Mouse (Mus musculus) heart, adult 2 months (tissue): ENCODE results near the gene Gcc1. TPM values are rescaled to one million over a fixed set of nuclear protein-coding genes. Genes with fewer than 3 reads are reported as not detected.

ENCODE experiments used
- DNase-seq, 2 experiments: peaks; one replicate each; pipeline ENCODE4 v3.0.0; 2021
- H3K27ac ChIP-seq: fragments of 200-600 bp; 2 replicates; pipeline ENCODE4 v1.8.1; 2022
- H3K27me3 ChIP-seq: fragments of 200-500 bp; 2 replicates; pipeline ENCODE4 v1.6.1; 2012; ENCODE audit warnings: mild to moderate bottlenecking, low read length, inconsistent platforms, mixed read lengths; ENCODE audit not compliant: control insufficient read depth, insufficient read depth
- H3K36me3 ChIP-seq: fragments of 200-500 bp; 2 replicates; pipeline ENCODE4 v1.6.1; 2012; ENCODE audit warnings: low read length, inconsistent platforms; ENCODE audit not compliant: control insufficient read depth, insufficient read depth
- H3K4me1 ChIP-seq: fragments of 200-500 bp; 2 replicates; pipeline ENCODE4 v1.6.1; 2011; ENCODE audit warnings: low read length; ENCODE audit not compliant: control insufficient read depth, insufficient read depth
- H3K4me3 ChIP-seq: fragments of 200-600 bp; 2 replicates; pipeline ENCODE4 v1.8.1; 2022
- H3K79me2 ChIP-seq: fragments of 200-500 bp; replicated peaks from 2 replicates; pipeline ENCODE4 v1.6.1; 2012; ENCODE audit warnings: mild to moderate bottlenecking, inconsistent platforms, low read length, moderate library complexity, mixed read lengths; ENCODE audit not compliant: control insufficient read depth, insufficient read depth
- H3K9ac ChIP-seq: fragments of 200-500 bp; 2 replicates; pipeline ENCODE4 v1.6.1; 2012; ENCODE audit warnings: low read depth, mild to moderate bottlenecking, control low read depth, inconsistent platforms, low read length, mixed read lengths
- CTCF ChIP-seq: fragments of 200-600 bp; IDR thresholded peaks from 2 replicates; pipeline ENCODE4 v1.8.1; 2022; ENCODE audit warnings: antibody characterized with exemption, mild to moderate bottlenecking, moderate library complexity
- EP300 ChIP-seq: fragments of 200-500 bp; IDR thresholded peaks from 2 replicates; pipeline ENCODE4 v1.6.1; 2011; ENCODE audit warnings: low read depth, low read length, control low read depth; ENCODE audit not compliant: insufficient read depth
- POLR2A ChIP-seq: fragments of 200-500 bp; IDR thresholded peaks from 2 replicates; pipeline ENCODE4 v1.6.1; 2011; ENCODE audit warnings: mild to moderate bottlenecking, low read depth, low read length, control low read depth; ENCODE audit not compliant: insufficient read depth
- WGBS: fragments of 180-500 bp; shearing (Covaris S2); methylation state at CpG from one replicate; pipeline ENCODE4 v1.1.7; 2018; 5-methylcytosine and 5-hydroxymethylcytosine counted together
- intact Hi-C: fragments of 180-260 bp; cut with DNase I; formaldehyde crosslinking; loops from one replicate; pipeline ENCODE4 v1.15.1; 2025
- polyA plus RNA-seq: library from polyadenylated mRNA; depleted of rRNA; stranded (reverse); fragments of >200 nt; gene quantifications from 2 replicates; pipeline ENCODE4 v1.2.3, GENCODE M21; 2012; rRNA removed
- total RNA-seq, 2 experiments: library from RNA; stranded (reverse); gene quantifications; 2 replicates each; pipeline ENCODE4 v1.2.3; 2021

Gcc1 gene
- total and polyA plus RNA-seq, 3 experiments = 3.2 to 9.8 (median 8.4) TPM

- DNase-seq = no peak
- no peak overlapping the region for H3K4me3 ChIP-seq
- no peak overlapping the region for H3K9ac ChIP-seq
- H3K36me3 ChIP-seq = no peaks in the 10 kb centered on the region
- H3K27me3 ChIP-seq = no peaks in the 10 kb centered on the region
- H3K27ac ChIP-seq = no peak overlapping the region
- WGBS = 61% methylated on average over 3 of the region's 3 CpGs
- intact Hi-C loops = no loop called here
- H3K79me2 ChIP-seq = no peaks in the 10 kb centered on the region
- no peaks in the 10 kb centered on the region for H3K4me1 ChIP-seq
- TF ChIP-seq CTCF (no peak), EP300 (no peak), POLR2A (no peak)
Measured at GRCm38 (mm10) chr6:28385169-28385568, 43.0 kb downstream of the Gcc1 start.

- 51% methylated on average over 4 of the region's 4 CpGs for WGBS
- H3K4me1 ChIP-seq = no peaks in the 10 kb centered on the region
- H3K27me3 ChIP-seq = no peaks in the 10 kb centered on the region
- TF ChIP-seq CTCF (no peak), POLR2A (no peak), EP300 (no peak)
- no peak for DNase-seq
- H3K9ac ChIP-seq = no peak overlapping the region
- no peaks in the 10 kb centered on the region for H3K79me2 ChIP-seq
- intact Hi-C loops = no loop called here
- H3K27ac ChIP-seq = no peak overlapping the region
- H3K4me3 ChIP-seq = no peak overlapping the region
- no peaks in the 10 kb centered on the region for H3K36me3 ChIP-seq
Measured at GRCm38 (mm10) chr6:28381983-28382382, 46.2 kb downstream of the Gcc1 start.

- no peaks in the 10 kb centered on the region for H3K4me1 ChIP-seq
Measured at GRCm38 (mm10) chr6:28369966-28370683, 58.1 kb downstream of the Gcc1 start.

GRCm38 (mm10) chr6:28367575-28367974, 60.6 kb downstream of the Gcc1 start:
- H3K4me1 ChIP-seq = no peaks in the 10 kb centered on the region
- H3K36me3 ChIP-seq = no peaks in the 10 kb centered on the region
- TF ChIP-seq CTCF (no peak), EP300 (no peak), POLR2A (no peak)
- H3K27ac ChIP-seq = no peak overlapping the region
- no peak overlapping the region for H3K9ac ChIP-seq
- no peaks in the 10 kb centered on the region for H3K79me2 ChIP-seq
- no peak overlapping the region for H3K4me3 ChIP-seq
- H3K27me3 ChIP-seq = no peaks in the 10 kb centered on the region
- WGBS = 92% methylated on average over 9 of the region's 9 CpGs
- DNase-seq = no peak
- intact Hi-C loops = no loop called here

More at GRCm38 (mm10) chr6:28369966-28370683, 58.1 kb downstream of the Gcc1 start:
- Histone ChIP-seq H3K27ac (no peak overlapping the region), H3K4me3 (no peak overlapping the region), H3K36me3 (no peaks in the 10 kb centered on the region), H3K79me2 (no peaks in the 10 kb centered on the region), H3K9ac (no peak overlapping the region), H3K27me3 (no peaks in the 10 kb centered on the region)
- 70% methylated on average over 6 of the region's 6 CpGs for WGBS
- DNase-seq = no peak
- intact Hi-C loops = no loop called here
- no peak for TF ChIP-seq POLR2A
- TF ChIP-seq CTCF = no peak
- no peak for TF ChIP-seq EP300

Other genes with a start within 250 kb of the Gcc1 start
- 10 to 100 TPM in 1 of 2 experiments, 1 to 10 TPM in 1; 9.7 to 11.2 TPM for gene Zfp800, start 30.4 kb downstream of the Gcc1 start, total RNA-seq
- 1.3 and 1.6 TPM in 2 replicates for gene Zfp800, start 30.4 kb downstream of the Gcc1 start, polyA plus RNA-seq
- gene Arf5, start 4.8 kb downstream of the Gcc1 start, total RNA-seq = 100 to 1,000 TPM; 150 to 162 TPM
- gene Arf5, start 4.8 kb downstream of the Gcc1 start, polyA plus RNA-seq = 239 and 248 TPM in 2 replicates
- not detected for gene Fscn3, start 601 bp downstream of the Gcc1 start, total RNA-seq
- 0.20 TPM in 1 of 2 replicates, not detected in the other for gene Fscn3, start 601 bp downstream of the Gcc1 start, polyA plus RNA-seq
- not detected for gene Pax4, start 21.0 kb upstream of the Gcc1 start, total RNA-seq
- gene Pax4, start 21.0 kb upstream of the Gcc1 start, polyA plus RNA-seq = not detected in 2 replicates
- gene Snd1, start 46.7 kb upstream of the Gcc1 start, total RNA-seq = 10 to 100 TPM; 62.4 to 74.1 TPM
- gene Snd1, start 46.7 kb upstream of the Gcc1 start, polyA plus RNA-seq = 39.9 and 44.9 TPM in 2 replicates